Mouse (Mus musculus) small intestine, adult 10 weeks (tissue): ENCODE measurements around the gene Calhm4. TPM values are rescaled to one million over a fixed set of nuclear protein-coding genes. Genes with fewer than 3 reads are reported as not detected.

Source experiments
- polyA plus RNA-seq: library from polyadenylated mRNA; stranded (reverse); fragments of 350-450 nt; fragmentation: Illumina TruSeq; extraction: RNeasy Lipid Tissue Mini Kit (QIAGEN cat#74804); gene quantifications from one replicate; pipeline ENCODE4 v1.2.3, GENCODE M21; 2014; ENCODE audit warnings: low replicate concordance

Gene Calhm4
- not detected for polyA plus RNA-seq

GRCm38 (mm10) chr10:34044210-34044609 is at the start of gene Calhm4:
Gene Calhm4 (minus strand): TSS chr10:34044310.

GRCm38 (mm10) chr10:34037401-34037800 is 6.7 kb downstream of the Calhm4 start, which contains the start of gene Trappc3l:
Gene Trappc3l (plus strand): TSS chr10:34037597.

GRCm38 (mm10) chr10:34019302-34020075 is 24.6 kb downstream of the Calhm4 start, which contains the start of gene Rwdd1:
Gene Rwdd1 (minus strand): TSS chr10:34019624.

Other genes with a start within 250 kb of the Calhm4 start
- gene Sult3a1, start 186.6 kb downstream of the Calhm4 start, polyA plus RNA-seq: not detected
- gene Rsph4a, start 139.2 kb downstream of the Calhm4 start, polyA plus RNA-seq: 0.63 TPM
- gene Zup1, start 93.0 kb downstream of the Calhm4 start, polyA plus RNA-seq: 67.4 TPM
- gene Rwdd1, start 24.7 kb downstream of the Calhm4 start, polyA plus RNA-seq: 155 TPM
- not detected for gene Trappc3l, start 6.7 kb downstream of the Calhm4 start, polyA plus RNA-seq
- 1.6 TPM for gene Calhm5, start 52.2 kb upstream of the Calhm4 start, polyA plus RNA-seq
- gene Calhm6, start 83.7 kb upstream of the Calhm4 start, polyA plus RNA-seq: 3.3 TPM
- 4.8 TPM for gene Dse, start 163.4 kb upstream of the Calhm4 start, polyA plus RNA-seq
- 50.7 TPM for gene Tspyl1, start 237.9 kb upstream of the Calhm4 start, polyA plus RNA-seq